Mouse (Mus musculus) layer of hippocampus, adult 2 months (tissue): Measurements from ENCODE around the gene Naga. TPM values are rescaled to one million over a fixed set of nuclear protein-coding genes. Genes with fewer than 3 reads are reported as not detected.
A peak's percentile ranks its signal among the peaks of the same experiment; 100 is the strongest.

Experiments used
- DNase-seq, 2 experiments: peaks; one replicate each; pipeline ENCODE4 v3.0.0; 2022; ENCODE audit warnings: low spot score in 2 of 2
- H3K27ac ChIP-seq: fragments of 200-600 bp; 2 replicates; pipeline ENCODE4 v1.8.1; 2022
- H3K4me3 ChIP-seq: fragments of 200-600 bp; 2 replicates; pipeline ENCODE4 v1.8.1; 2022; ENCODE audit warnings: mild to moderate bottlenecking
- CTCF ChIP-seq: fragments of 200-600 bp; conservative IDR thresholded peaks from 2 replicates; pipeline ENCODE4 v1.8.1; 2022; ENCODE audit warnings: antibody characterized with exemption, mild to moderate bottlenecking, moderate library complexity
- total RNA-seq, 2 experiments: library from RNA; stranded (reverse); gene quantifications; 2 replicates each; pipeline ENCODE4 v1.2.3; 2021

The Naga gene
- total RNA-seq, 2 experiments from 2014 or later = 37.6 to 40.9 TPM

DNA sequence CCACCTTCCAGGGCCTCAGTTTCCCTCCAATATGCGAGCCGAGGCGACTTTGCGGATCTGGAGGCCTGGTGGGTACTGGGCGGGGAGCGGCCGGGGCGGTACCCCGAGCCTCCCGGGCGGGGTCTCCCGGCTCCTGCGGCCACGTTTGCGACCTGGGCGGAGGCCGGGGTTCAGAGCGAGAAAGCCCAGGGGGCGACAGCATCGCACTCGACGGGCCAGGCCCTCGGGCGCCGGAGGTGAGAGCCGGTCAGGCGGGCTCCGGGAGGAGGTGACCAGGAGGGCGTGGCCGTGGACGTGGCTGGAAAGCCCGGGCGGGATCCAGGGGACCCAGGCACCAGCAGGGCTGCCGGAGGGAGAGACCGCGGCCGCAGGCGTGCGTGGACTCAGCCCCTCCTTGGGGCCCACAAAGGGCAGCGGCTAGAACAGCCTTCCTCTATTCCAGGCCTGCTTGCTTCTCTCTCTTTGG is 2.3 kb upstream of the Naga start:
- TF ChIP-seq CTCF = no peak
- Histone ChIP-seq H3K27ac (no peak overlapping the region), H3K4me3 (peak overlapping the region; percentile 19; the same call in 1 of the 2 replicates)
- DNase-seq = no peak

DNA sequence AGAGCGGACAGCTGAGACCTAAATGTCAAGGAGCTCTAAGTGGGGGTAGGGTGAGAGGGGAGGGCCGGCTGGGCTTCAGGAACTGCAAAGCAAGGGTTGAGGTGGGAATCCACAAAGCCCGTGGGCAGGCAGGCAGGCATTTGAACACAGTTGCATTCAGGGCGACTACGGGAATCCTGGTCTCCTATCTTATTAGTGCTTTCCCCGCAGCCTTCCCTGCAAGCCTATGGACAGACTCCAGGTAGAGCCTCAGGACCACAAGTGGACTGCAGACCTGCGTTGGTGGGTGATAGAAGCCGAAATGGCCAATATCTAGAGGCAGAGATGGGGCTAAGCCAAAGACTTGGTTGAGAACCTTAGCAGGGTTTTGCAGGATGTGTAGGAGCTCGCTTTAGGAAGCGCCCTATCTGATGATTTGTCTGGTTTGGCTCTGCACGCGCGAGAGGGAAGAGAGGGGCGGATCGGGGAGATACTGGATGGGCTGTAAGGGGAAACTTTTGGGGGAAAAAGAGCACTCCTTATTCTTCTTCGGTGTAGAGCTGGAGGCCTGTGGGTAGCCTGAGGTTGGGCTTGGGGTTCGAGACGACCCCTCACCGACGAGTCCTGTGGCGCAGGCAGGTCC is 1.8 kb upstream of the Naga start:
- no peak for TF ChIP-seq CTCF
- Histone ChIP-seq H3K4me3 (no peak overlapping the region; the same call in 1 of the 2 replicates), H3K27ac (no peak overlapping the region)
- no peak for DNase-seq

DNA sequence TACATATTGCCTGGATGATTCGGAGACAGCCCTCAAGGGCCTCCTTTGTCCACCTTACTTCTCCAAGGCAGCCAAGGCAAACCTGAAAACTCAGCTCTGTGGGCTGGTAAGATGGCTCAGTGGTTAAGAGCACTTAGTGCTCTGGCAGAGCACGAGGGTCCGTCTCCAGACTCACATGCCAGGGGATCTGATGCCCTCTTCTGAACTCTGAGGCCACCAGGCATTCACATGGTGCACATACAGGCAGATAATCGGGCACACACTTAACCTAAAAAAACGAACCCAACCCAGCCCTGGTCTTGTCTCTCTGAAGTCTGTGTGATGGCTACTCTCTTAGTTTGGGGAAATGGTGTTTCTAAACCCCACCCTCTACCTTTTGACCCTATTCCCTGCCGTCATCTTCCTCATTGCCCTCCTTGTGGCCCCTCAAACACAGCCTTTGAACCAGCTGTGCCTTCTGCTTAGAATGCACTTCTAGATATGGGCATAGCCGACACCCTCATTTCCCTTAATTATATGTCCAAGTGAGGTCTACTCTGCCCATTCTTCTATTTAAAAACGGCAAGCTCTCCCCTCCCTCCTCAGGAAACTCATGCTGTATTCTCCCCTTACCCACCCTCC is 1.0 kb upstream of the Naga start:
- no peak overlapping the region for H3K27ac ChIP-seq
- DNase-seq = no peak
- TF ChIP-seq CTCF = no peak
- no peak overlapping the region for H3K4me3 ChIP-seq

DNA sequence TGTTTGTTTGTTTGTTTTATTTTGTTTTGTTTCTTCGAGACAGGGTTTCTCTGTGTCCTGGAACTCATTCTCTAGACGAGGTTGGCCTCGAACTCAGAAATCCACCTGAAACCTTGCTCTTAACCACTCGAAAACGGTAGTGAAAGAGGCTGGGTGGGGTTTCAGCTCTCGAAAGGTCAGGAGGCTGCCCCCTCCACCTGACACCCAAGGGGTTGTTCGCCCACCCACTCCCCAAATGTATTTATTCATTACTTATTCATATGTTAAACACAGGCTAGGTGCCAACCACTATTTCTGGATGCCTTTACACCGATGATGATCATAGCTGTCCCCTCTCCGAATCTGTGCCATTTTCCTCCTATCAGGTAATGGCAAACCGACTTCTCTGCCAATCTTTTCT is 425 bp upstream of the Naga start:
- TF ChIP-seq CTCF = no peak
- H3K27ac ChIP-seq = peak overlapping the region; percentile 79
- peak overlapping the region; percentile 94 for H3K4me3 ChIP-seq
- no peak for DNase-seq

DNA sequence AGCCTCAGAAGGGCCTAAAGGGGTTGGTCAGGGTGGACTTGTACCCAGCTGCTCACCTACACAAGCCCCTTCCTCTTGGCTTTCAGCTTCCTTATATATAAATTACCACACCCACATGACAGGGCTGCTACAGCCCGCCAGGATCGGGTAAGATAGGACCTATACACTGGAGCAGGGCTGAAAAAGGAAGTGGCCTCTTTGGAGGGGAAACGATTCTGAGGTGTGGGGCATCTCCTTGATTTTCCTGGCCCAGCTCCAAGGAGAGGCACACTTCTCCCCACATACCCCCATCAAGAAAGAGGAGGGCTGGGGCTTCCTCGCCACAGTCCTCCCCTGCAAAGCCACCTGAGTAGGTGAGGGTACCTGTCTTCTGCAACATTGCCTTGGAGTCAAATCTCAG is 850 bp downstream of the Naga start:
- no peak for TF ChIP-seq CTCF
- Histone ChIP-seq H3K4me3 (peak overlapping the region; percentile 94), H3K27ac (peak overlapping the region; percentile 79; the same call in 1 of the 2 replicates)
- no peak for DNase-seq

DNA sequence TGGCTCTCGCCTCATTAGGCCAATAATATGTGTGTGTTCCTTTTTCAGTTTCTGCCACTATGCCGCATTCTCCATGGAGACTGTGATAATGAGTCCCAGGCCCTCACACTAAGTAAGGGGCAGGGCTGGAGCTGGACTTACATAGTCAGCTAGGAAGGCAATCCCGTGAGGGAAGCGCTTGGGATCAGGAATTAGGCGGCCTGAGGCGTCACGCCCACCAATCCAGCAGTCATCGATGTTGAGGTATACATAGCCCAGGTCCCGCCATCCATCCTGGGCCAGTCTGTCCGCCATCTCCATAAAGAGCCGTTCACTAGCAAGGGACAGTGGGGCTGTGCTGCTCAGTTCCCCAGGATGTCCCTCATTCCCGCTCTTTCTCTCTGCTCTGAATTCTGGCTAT is 2.1 kb downstream of the Naga start:
- DNase-seq = no peak
- Histone ChIP-seq H3K4me3 (no peak overlapping the region), H3K27ac (no peak overlapping the region)
- TF ChIP-seq CTCF = no peak

DNA sequence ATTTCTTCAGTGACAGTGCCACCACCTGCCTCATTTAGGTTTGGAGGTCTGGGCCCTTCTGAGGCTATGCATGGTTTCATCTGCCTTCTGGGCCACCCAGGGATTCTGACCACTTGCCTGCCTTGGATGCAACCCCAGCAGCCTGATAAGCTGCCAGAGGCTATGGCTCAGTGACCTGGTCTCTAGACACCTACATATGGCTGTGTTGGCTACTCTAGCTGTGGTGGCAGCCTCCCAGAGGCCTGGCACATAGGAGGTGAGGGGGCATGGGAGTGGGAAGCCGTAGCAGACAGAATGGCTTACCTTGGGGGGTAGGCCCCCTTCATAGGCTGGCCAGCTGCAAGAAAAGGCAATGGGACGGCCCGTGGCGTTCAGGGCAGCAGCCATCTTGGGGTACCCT is 3.5 kb downstream of the Naga start:
- no peak for TF ChIP-seq CTCF
- no peak overlapping the region for H3K4me3 ChIP-seq
- H3K27ac ChIP-seq = no peak overlapping the region
- DNase-seq = no peak

DNA sequence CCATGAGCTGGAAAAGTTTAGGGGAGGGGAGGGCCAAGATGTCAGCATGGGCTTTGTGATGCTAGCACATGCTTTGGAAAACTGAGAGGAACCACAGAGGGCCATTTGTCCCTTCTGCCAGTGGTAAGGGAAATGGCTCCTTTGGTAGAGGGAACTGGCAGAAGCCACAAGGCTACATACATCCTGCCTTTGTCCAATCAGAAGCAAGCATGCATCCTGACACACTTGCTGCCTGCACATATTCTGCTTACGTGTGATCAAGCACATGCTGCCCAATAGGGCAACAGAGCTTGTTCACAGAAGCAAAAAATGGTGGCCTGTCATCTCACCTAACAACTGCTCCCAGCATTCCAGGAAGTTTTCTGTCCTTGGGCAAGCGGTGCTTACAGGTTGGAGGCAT is 13.3 kb downstream of the Naga start:
- Histone ChIP-seq H3K4me3 (no peak overlapping the region), H3K27ac (no peak overlapping the region)
- DNase-seq = no peak
- TF ChIP-seq CTCF = no peak

DNA sequence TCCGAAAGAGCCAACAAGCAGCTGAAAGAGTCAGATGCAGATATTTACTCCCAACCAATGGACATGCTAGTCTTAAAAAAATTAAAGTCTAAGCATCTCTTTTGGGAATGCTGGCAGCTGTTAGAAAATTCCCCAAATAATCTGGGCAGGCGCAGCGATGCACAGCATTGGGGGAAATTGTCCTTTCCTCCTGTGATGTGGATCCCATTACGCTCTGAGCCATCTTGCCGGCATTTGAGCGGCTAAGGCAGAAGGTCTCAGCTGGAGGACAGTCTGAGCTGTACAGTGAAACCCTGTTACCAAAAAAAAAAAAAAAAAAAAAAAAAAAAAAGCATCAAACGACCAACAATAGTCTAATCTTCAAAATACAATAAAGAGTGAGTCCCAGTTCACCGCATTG is 16.5 kb downstream of the Naga start:
- no peak for TF ChIP-seq CTCF
- Histone ChIP-seq H3K27ac (no peak overlapping the region), H3K4me3 (no peak overlapping the region)
- DNase-seq = no peak

DNA sequence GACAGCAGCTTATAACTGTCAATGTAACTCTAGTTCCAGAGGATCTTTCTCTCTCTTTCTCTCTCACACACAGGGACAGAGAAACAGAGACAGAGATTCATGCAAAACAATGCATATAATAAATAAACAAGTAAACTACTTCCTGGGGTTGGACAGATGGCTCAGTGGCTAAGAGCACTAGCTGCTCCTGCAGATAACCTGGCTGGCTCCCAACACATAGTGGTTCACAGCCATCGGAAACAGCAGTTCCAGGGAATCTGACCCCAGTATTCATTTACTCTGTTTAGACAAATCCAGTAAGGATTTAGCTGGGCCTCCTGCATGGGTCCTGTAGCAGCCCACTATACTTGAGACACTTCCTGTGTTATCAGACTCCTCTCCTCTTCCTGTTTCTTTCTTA is 19.1 kb downstream of the Naga start:
- no peak for TF ChIP-seq CTCF
- no peak for DNase-seq

DNA sequence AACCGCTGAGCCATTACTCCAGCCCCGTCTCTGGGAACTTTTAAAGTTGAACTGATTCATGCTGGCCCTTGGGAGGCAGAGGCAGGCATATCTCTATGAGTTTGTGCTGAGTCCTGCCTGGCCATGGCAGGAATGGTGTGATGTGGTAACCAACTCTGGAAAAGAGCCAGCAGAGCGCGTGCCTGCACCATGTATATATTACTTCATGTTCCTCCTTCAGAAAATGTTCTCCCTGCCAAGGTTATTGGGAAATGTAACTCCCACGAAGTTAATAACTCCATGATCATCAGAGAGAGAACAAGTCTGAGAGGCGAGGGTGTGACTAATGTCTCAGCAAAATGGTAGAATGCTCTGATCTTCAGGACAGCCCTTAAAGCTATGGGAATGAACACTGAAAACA is 20.9 kb downstream of the Naga start:
- no peak for DNase-seq
- no peak for TF ChIP-seq CTCF
- Histone ChIP-seq H3K4me3 (no peak overlapping the region), H3K27ac (no peak overlapping the region)

More for the DNA sequence above, 19.1 kb downstream of the Naga start:
- H3K4me3 ChIP-seq = no peak overlapping the region
- no peak overlapping the region for H3K27ac ChIP-seq

DNA sequence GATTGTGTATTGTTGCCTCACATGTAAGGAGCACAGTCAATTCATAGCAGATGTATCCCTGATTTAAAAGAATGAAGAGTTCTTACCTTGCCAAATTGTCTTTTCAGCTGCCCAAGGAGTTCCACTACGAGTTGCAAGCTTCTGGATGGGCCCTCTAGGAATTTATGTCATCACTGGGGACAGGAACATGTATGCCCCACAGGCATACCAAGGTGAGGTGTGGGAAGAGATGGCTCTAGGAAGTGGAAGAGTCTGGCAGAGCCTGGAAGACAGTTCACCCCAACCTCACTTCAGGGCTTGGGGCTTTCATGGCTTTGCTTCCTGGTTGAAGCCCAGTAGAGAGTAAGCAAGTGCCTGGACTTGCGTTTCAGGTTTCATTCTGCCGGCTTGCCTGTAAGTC is 30.3 kb downstream of the Naga start:
- no peak for TF ChIP-seq CTCF
- DNase-seq = no peak
- Histone ChIP-seq H3K27ac (no peak overlapping the region), H3K4me3 (no peak overlapping the region)

DNA sequence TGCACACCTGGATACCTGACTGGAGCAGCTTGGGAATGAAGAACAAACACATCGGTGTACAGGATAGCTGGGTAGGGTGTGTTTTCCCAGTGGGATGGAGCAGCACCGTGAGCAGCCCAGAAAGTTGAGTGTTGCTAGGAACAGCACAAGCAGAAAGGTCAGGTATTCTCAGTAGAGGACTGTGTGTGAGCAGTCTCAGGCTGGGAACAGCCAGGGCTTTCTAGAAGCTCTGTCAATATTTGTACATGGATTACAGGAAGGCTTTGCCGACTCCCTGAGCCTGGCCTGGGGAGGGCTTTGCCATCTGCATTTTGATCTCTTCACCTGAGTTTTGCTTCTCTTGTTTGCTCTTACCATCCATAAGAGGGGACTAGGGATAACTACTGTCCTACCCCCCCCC is 31.6 kb downstream of the Naga start:
- no peak for TF ChIP-seq CTCF
- Histone ChIP-seq H3K27ac (no peak overlapping the region), H3K4me3 (no peak overlapping the region)
- DNase-seq = no peak
